Mouse (Mus musculus): Measurements from ENCODE around the gene Rrp1b.

DNA sequence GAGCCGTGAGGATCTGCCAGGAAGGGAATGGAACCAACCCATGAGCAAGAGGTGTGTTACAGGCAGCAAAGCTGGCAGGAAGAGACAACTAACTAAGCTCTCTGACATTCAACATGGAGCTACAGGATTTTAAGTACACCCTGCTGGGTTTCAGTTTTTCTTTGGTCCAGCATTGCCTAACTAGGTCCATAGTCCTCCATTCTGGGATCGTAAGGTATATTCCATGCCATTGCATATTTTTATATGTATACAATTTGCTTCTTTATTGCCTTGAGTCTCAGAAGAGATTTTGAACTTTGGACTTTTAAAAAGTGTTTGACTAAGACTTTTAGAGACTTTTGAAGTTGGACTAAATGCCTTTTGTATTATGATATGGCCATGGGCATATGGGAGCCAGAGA is 46.9 kb upstream of the Rrp1b start:
- TF ChIP-seq CTCF (IDR thresholded peaks at IDR 0.05; ENCODE audit: borderline replicate concordance, insufficient read depth, low read depth, low read length) (no peak), POLR2A (IDR thresholded peaks at IDR 0.05; ENCODE audit: borderline replicate concordance, insufficient read depth, low read length) (no peak)

All from cerebellum, adult 2 months (tissue).